Mouse (Mus musculus) ES-Bruce4 (cell line): ENCODE data around the gene Cdkal1. TPM values are rescaled to one million over a fixed set of nuclear protein-coding genes. Genes with fewer than 3 reads are reported as not detected.
A peak's percentile ranks its signal among the peaks of the same experiment; 100 is the strongest.

Experiments used
- H3K27ac ChIP-seq: 2 replicates; pipeline ENCODE4 v1.5.1; 2012; ENCODE audit warnings: low read length, inconsistent platforms; ENCODE audit not compliant: insufficient read depth
- H3K27me3 ChIP-seq: 2 replicates; pipeline ENCODE4 v1.6.1; 2012; ENCODE audit warnings: mild to moderate bottlenecking, low read length, inconsistent platforms; ENCODE audit not compliant: control insufficient read depth, poor library complexity, insufficient read depth, severe bottlenecking
- H3K36me3 ChIP-seq: 2 replicates; pipeline ENCODE4 v1.6.1; 2012; ENCODE audit warnings: inconsistent platforms, mild to moderate bottlenecking, low read length, moderate library complexity; ENCODE audit not compliant: control insufficient read depth, poor library complexity, insufficient read depth, severe bottlenecking
- H3K4me1 ChIP-seq: one replicate; pipeline ENCODE4 v1.8.1; 2011; ENCODE audit warnings: low read length; ENCODE audit not compliant: control insufficient read depth, insufficient read depth
- H3K4me3 ChIP-seq: 2 replicates; pipeline ENCODE4 v1.5.1; 2011; ENCODE audit warnings: low read depth, mild to moderate bottlenecking, low read length
- H3K9ac ChIP-seq: 2 replicates; pipeline ENCODE4 v1.6.1; 2012; ENCODE audit warnings: low read depth, mild to moderate bottlenecking, inconsistent platforms; ENCODE audit not compliant: poor library complexity, severe bottlenecking
- H3K9me3 ChIP-seq: replicated peaks from 2 replicates; pipeline ENCODE4 v1.6.1; 2012; ENCODE audit warnings: mild to moderate bottlenecking, low read length, inconsistent platforms; ENCODE audit not compliant: control insufficient read depth, poor library complexity, insufficient read depth, severe bottlenecking
- CTCF ChIP-seq: IDR thresholded peaks from one replicate; pipeline ENCODE4 v1.8.1; 2011; ENCODE audit warnings: low read depth, low read length
- EP300 ChIP-seq: IDR thresholded peaks from 2 replicates; pipeline ENCODE4 v1.6.1; 2011; ENCODE audit warnings: low read depth, low read length; ENCODE audit not compliant: insufficient read depth
- POLR2A ChIP-seq: IDR thresholded peaks from one replicate; pipeline ENCODE4 v1.8.1; 2011; ENCODE audit warnings: low read length; ENCODE audit not compliant: insufficient read depth
- polyA plus RNA-seq: library from polyadenylated mRNA; stranded (reverse); fragments of >200 nt; gene quantifications from 2 replicates; pipeline ENCODE4 v1.2.4, GENCODE M21; 2011; ENCODE audit warnings: low read depth; ENCODE audit not compliant: missing spikeins, insufficient read depth, insufficient read length

The Cdkal1 gene
- polyA plus RNA-seq, 1 experiment, result 43.4 TPM

- peak overlapping the region; percentile 19; the same call in 1 of the 2 replicates for H3K27ac ChIP-seq
- no peak overlapping the region for H3K4me3 ChIP-seq
- TF ChIP-seq EP300 (no peak), CTCF (no peak), POLR2A (no peak)
- peaks cover 2% of the 10 kb centered on the region for H3K4me1 ChIP-seq
- no peaks in the 10 kb centered on the region for H3K36me3 ChIP-seq
- no peaks in the 10 kb centered on the region for H3K27me3 ChIP-seq
- H3K9ac ChIP-seq, result no peak overlapping the region
- no peaks in the 10 kb centered on the region for H3K9me3 ChIP-seq
Observed at GRCm38 (mm10) chr13:29371466-29371771, 484.1 kb downstream of the Cdkal1 start.

GRCm38 (mm10) chr13:29370731-29371465 lies 484.6 kb downstream of the Cdkal1 start:
- Histone ChIP-seq H3K27me3 (no peaks in the 10 kb centered on the region), H3K4me3 (no peak overlapping the region), H3K9ac (no peak overlapping the region), H3K36me3 (no peaks in the 10 kb centered on the region), H3K27ac (peak overlapping the region; percentile 19; the same call in 1 of the 2 replicates), H3K9me3 (no peaks in the 10 kb centered on the region), H3K4me1 (peaks cover 2% of the 10 kb centered on the region)
- TF ChIP-seq EP300, result no peak
- no peak for TF ChIP-seq CTCF
- no peak for TF ChIP-seq POLR2A

DNA sequence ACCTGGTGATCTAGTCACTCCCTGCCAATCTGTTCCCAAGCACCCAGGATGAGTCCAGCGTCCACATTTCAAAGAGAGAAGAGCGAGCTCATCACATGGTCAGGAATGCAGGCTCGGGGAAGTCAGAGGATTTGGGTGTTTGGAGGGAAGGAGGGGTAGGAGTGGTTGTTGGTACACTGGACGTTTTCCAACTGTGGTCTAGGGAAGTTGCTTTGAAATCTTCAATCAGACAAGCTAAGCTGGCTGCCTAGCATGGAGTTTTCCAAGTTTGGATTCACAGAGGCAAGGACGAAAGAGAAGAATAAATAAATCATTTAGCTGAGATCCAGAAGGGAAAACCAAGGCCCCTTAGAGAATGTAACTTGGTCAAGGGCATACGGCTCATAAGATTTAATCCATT lies 486.7 kb downstream of the Cdkal1 start:
- peaks cover 2% of the 10 kb centered on the region for H3K4me1 ChIP-seq
- no peak overlapping the region for H3K9ac ChIP-seq

GRCm38 (mm10) chr13:29364901-29365625 lies 490.4 kb downstream of the Cdkal1 start:
- H3K4me3 ChIP-seq, result no peak overlapping the region
- no peaks in the 10 kb centered on the region for H3K4me1 ChIP-seq
- no peak overlapping the region for H3K9ac ChIP-seq
- no peak overlapping the region for H3K27ac ChIP-seq
- no peaks in the 10 kb centered on the region for H3K27me3 ChIP-seq
- TF ChIP-seq EP300 (no peak), CTCF (no peak), POLR2A (no peak)
- H3K36me3 ChIP-seq, result no peaks in the 10 kb centered on the region
- no peaks in the 10 kb centered on the region for H3K9me3 ChIP-seq

More for the DNA sequence above, 486.7 kb downstream of the Cdkal1 start:
- Histone ChIP-seq H3K36me3 (no peaks in the 10 kb centered on the region), H3K4me3 (no peak overlapping the region), H3K27ac (no peak overlapping the region), H3K9me3 (no peaks in the 10 kb centered on the region), H3K27me3 (no peaks in the 10 kb centered on the region)
- no peak for TF ChIP-seq POLR2A
- no peak for TF ChIP-seq EP300
- no peak for TF ChIP-seq CTCF

GRCm38 (mm10) chr13:29364009-29364408 lies 491.5 kb downstream of the Cdkal1 start:
- H3K9ac ChIP-seq, result no peak overlapping the region
- TF ChIP-seq POLR2A (no peak), EP300 (no peak), CTCF (no peak)
- no peak overlapping the region for H3K27ac ChIP-seq
- no peaks in the 10 kb centered on the region for H3K4me1 ChIP-seq
- H3K36me3 ChIP-seq, result no peaks in the 10 kb centered on the region
- H3K9me3 ChIP-seq, result no peaks in the 10 kb centered on the region
- H3K4me3 ChIP-seq, result no peak overlapping the region
- no peaks in the 10 kb centered on the region for H3K27me3 ChIP-seq

DNA sequence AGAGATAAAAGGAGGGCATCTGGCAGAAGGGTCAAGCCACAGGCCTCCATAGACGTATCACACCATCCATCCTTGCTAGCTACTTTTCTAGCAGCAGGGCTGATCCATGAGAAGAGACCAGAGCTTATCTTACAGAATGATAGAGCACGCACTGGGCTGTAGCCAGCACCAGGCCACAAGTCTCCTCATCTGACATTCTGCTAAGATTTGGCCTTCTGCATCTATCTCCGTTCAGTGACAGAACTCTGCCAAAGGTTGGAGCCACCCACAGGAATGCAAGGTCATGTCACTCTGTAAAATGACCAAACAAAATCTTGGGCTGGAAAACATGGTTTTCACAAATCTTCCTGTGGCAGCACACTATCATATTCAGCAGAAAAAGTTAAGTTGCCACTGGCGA lies 493.6 kb downstream of the Cdkal1 start:
- H3K4me1 ChIP-seq, result no peaks in the 10 kb centered on the region
- H3K4me3 ChIP-seq, result no peak overlapping the region
- H3K36me3 ChIP-seq, result no peaks in the 10 kb centered on the region
- no peaks in the 10 kb centered on the region for H3K27me3 ChIP-seq
- H3K9me3 ChIP-seq, result no peaks in the 10 kb centered on the region
- TF ChIP-seq POLR2A (no peak), EP300 (no peak), CTCF (no peak)
- no peak overlapping the region for H3K27ac ChIP-seq
- H3K9ac ChIP-seq, result no peak overlapping the region
